Mouse (Mus musculus): ENCODE measurements at regions not wholly inside any gene's neighbourhood (a gene's known extent, or its start where the extent isn't known, plus 50 kb on each side); places are given as distances from the start of the nearest gene placed in this dataset.

DNA sequence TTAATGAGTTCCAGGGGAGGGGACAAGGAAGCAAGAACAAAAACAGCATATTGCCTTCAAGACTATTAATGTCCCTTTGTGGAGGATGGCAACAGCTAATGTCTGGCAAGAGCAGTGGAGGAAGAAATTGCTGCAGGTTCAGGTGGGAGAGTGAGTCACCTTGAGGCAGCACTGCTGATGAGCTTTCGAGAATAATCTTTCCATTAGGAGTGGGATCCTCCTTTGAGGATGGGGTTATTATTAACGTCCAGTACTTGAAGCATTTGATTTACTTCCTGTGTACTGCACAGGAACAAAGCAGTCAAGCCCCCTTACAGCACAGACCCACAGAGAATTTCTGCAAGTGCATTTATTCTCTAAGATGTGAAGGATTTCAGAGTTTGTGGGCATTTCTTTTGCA, 671.2 kb upstream of the Stxbp6 start:
- DNase-seq: no peak

DNA sequence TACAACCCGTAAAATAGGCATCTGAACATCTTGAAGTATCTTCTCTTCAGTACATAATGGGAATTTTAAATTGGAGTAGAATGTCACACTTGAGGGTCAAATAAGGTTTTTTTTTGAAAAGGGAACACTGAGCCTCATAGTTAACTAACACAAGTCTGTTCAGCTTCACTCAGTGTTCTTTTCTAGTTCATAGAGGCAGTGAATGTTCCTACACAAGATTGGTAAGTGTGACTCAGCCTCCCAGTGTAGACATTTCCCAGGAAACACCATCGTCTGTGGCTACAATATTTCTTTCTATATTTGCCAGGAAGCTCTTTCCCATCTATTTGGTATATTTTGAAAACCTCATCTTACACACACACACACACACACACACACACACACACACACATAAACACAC, 670.1 kb upstream of the Stxbp6 start:
- DNase-seq: no peak

DNA sequence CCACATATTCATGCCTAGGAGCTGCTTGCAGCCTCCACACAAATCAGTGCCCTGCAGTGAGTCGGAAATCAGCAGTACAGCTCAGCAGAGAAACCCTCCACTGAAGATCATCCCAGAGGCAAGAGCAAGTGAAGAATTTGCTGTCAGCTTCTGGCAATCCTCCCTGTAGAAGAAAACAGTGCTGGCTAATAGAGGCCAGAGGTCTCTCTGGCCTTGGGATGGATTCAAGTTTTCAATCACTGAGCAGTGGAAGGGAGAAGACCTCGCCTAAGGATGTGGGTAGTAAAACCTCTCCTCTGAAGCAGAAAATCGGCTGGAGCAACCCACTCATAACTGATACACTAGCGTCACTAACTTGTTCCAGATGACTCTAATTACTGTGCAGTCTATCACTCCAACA, 659.2 kb upstream of the Stxbp6 start:
- DNase-seq: no peak

DNA sequence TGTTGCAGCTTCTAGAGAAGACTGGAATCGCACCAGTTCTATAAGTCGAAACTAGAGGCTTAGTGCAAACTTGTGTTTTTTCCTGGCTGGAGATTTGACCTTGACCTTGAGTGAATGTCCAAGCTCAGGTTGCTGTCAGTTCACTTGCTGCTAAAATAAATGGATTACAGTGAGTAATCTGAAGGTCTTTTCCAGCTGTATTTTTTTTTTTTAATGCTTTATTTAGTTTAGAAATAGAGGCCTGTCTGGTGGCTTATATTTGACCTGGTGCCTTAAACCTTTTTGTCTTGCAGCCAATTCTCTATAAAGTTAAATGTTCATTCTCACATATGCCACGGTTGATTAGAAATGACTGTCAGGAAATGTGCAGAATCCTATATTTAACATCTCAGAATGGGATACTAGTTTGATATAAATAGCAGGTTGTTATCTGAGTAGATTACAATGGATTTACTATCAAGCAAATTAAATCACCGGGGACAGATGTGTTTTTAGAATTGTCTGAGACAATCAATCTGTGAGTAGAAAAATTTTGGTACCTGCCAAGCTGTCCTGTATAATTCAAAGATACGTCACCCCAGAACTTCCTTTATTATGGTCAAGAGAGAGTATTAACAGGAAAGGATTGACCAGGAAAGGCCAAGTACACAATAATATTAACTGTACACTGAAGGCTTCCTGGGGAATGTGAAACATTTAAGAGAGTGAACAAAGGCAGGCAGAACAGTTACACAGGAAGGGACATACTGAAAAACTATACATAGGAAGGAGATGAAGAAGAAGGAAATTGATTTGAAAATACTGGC, 650.3 kb upstream of the Stxbp6 start:
- DNase-seq: no peak

DNA sequence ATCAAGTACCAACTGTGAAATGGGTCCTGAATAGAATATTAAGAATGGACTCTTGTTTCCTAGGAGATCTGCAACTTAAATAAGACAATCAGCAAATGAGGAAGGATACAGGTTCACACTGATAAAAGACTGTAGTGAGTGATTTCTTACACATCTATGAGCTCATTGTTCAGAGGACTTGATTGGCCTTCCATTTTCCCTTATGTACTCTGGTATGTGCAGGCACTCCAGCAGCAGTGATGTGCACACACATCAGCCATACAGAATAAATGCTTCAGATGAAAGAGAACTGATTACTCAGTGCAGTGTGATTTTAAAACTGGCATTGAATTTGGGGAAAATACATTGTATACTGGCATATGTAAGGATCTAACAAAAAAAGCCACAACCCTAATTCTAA, 636.8 kb upstream of the Stxbp6 start:
- no peak for DNase-seq

DNA sequence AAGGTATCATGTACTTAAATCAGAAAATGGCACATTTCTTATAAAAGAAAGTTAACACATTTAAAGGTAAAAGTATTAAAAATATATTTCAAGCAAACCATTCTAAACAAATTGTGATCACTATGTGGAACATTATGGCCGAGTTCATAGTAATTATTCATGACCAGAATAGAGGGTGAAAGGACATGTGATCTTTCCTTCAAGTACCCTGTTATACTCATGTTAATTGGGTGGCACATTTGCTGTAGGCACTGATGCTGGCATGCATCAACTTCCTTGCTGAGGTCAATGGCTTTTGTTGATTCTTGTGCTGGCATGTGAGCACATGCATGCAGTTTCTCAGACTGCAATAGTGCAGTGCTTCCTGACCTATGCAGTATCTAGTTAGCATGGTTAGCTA, 636.3 kb upstream of the Stxbp6 start:
- no peak for DNase-seq

DNA sequence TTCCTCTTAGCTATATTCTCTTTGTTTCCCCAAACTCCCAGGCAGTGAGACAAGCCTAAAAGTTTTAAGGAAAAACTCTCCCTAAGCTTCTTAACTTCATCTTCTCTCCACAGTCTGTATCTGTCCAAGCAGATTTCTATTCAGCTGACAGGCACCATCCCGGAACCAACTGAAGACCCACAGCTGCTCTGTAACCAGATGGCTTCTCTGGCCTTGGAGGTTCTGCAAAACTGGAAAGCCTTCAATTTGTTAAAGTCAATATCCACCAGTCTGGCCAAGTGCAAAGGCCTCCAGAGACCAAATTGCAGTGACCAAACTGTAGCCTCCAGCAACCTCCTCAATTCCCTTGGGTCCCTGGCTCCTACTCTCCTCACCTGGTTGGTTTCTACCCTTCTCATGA, 614.8 kb upstream of the Stxbp6 start:
- DNase-seq: no peak

DNA sequence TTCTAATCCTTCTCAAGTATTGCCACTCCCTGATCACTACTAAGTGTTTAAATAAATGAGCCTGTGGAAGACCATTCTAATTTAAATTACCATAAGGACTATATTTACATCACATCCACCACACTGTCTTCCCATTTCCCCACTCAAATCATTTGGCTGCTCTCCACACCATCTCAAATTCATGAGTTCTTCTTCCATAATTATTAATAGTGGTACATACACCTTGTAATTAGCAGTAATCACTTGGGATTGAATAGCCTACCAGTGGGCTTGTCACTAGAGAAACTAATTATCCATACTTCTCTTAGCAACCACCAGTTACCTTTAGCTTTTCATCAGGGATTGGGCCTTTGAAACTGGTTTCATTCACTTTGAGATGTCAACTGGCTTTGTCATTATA, 612.3 kb upstream of the Stxbp6 start:
- no peak for DNase-seq

DNA sequence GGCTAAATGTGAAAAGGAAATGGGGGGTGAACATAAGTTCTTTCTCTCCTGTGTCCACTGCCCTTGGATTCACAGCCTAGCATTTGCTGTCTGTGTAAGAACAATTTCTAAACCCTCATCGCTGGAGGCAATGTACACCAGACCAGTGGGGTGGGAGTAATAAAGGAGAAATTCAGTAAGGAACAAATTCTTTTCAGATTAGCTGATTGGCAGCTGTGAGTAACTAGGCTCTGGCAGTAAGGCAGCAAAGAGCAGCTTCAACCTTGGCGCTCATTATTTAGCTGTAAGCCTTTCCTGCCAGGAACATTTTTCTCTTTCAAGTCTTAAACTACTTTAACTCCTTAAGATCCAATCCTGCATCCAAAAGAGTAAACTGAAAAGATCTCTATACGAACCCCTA, 597.9 kb upstream of the Stxbp6 start:
- DNase-seq: no peak

DNA sequence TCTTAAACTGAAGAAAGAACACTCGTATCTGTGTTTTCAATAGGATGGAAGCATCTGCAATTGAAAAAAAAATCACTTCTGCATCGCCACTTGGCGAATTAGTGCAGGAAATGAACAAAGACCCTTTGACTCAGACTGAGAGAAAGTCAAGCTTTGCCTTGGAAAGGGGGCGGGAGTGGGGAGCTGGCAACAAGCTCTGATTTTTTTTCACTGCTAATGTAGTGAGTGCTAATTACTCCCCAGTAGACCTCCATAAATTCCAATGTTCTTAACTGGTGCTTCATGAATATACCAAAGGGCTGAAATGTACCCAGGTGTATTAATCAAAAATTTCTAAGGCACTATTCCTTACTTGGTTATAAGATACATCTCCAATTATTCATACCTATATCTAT, 597.0 kb upstream of the Stxbp6 start:
- DNase-seq: no peak

DNA sequence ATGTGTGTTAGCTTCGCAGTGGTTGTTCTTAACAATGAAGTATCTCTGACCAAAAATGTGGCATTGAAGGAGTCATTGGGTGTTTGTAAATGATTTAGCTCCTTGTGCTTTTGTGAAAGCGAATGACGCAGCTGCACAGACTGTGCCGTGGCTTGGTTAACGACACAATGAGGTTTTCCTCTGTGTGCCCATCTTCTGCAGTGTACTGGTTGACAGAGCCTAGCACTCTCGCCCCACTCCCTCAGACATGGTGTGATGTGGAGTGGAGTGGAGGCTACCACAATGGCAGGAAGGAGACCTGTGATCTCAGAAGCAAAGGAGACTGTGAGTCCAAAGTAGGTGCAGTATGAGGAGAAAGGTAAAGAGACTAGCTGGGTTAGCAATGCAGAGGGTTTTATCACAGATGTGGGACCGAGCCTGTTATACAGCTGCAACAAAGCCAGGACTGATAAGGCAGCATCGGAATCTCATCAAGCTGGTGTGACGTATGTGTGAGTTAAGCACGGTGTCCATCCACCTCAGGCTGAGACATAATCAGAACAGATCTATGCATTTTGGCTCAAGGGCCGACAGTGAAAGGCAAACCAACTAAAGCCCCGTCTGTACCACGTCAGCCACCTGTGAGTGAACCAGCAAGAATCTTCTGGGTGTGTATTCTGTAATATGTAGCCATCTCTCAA, 596.5 kb upstream of the Stxbp6 start:
- DNase-seq: no peak

DNA sequence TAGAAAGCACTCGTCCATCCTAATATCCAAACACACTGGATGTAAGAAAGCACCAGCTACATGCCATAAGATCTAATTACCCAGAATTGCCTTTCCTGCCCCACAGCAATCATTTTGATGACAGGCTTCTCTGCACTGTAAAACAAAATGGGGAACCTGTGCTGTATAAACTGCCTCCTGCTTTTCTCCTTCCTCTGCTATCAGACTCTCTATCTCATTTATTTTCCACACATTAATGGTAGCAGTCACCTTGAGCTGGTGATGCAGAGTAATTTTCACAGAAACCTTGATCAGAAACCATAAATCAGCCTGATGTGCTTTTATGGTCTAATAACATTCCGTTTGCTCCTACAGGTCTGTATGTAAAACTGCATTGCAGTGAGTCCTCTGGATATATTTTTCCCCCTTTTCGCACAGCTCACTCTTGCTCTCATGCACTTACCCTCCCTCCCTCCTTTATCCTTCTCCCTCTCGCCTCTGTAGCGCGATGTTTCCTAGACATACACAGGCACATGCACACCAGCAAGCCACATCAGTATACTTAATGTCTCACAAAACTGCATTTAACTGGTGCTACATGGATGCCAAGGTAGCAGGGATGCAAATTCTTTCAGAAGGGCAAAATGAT, 595.9 kb upstream of the Stxbp6 start:
- DNase-seq: no peak

DNA sequence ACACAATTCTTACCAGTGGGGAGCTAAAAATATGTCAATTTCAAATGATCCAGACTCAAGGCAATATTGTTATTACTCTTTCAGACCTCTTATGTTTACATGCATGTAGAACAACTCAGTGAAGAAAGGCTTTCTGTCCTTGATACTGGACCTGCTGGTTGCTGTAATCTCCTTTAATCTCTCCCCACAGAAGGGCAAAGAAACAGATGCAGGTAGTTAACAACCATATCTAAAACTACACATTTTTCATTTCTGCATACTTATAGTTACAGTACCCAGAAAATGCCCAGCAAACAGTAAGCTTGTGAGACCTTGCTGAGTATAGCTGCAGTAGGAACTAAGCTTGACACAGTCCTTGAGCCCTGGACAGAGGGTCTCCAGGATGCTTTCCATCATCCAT, 585.1 kb upstream of the Stxbp6 start:
- DNase-seq: no peak

DNA sequence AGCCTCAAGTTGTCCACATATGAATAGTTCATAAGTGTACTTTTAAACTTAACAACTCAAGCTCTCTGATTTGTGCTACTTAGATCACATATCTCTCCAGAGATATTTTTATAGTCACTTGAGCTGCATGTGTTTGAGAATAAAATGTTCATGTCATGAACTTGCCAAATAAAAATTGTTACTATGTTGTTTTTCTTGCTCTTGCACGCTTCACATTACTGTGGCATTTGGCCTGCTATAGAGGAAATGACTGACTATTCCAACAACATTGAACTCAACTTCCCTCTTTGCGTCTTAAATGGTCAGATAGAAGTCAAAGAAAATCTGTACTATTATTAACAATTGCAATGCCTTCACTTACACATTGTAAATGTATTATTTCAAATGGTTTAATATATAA, 582.1 kb upstream of the Stxbp6 start:
- no peak for DNase-seq

DNA sequence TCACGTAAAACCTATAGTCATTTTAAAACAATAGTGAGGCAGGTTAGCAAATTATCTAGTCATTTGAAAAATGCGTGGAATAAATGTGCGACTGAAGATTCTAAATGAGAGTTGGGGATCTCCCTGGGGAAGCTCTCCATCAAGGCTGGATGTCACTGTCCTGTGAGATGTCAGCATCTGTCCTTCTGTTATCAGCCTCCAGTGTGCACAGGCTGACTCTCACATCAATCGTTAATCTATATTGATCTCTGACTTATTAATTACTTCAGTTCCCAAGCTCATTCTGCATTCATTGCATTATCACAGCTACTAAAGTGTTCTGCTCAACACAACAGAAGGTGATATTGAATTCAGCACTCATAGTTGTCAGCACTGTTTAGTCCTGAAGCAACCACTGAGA, 574.1 kb upstream of the Stxbp6 start:
- no peak for DNase-seq

DNA sequence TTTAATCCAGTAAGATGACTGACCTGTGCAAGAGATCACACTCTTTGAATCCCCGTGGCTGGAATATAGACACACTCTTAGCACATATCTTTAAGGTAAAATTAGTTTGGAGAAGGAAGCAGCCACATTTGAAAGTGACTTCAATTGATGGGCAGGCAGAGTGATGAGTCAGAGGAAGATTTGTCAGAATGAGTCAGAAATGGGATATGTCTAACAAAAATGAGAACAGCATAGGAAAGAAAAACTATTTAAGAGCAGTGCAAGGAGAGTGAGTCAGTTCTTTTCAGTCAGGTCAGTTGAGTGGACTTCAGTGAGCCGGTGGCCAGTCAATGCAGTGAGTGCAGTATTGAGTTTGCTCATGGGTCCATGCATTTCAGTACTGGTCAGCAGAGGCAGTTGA, 569.7 kb upstream of the Stxbp6 start:
- no peak for DNase-seq

DNA sequence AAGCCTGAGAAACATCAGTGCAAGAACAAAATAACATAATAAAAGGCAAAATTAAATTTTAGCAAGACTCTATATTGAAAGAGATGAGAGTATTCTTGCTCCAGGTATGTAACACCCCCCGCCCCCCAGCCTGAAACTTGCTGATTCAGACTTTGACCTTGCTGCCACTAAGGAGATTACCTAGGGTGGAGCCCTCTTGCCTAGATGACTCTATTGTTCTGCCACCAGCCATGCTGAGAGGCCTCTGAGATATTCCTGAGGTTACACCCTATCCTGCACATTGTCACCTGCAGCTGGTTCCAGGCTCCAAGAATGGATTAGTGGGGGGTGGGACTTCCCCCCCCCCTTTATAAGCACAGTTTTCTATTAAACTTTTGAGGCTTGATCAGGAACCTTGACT, 548.3 kb upstream of the Stxbp6 start:
- DNase-seq: no peak

DNA sequence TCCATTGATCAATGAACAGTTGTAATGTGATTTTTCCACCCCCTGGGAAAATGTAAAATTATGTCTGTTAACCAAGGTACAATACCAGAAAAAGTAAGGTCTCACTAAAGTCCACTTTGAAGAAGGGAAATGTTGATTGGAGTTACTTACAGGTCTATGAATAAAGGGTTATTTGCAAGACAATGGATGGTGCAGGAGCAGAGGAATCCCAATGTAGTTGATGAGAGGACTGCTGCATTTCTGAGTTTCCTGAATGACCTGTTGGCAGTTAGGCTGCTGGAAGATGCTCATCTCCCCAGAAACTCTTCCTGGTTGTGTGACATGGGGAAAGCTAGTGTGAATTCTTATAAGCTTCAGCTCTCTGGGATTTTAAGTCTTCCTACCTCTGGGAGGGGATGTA, 545.5 kb upstream of the Stxbp6 start:
- DNase-seq: no peak

DNA sequence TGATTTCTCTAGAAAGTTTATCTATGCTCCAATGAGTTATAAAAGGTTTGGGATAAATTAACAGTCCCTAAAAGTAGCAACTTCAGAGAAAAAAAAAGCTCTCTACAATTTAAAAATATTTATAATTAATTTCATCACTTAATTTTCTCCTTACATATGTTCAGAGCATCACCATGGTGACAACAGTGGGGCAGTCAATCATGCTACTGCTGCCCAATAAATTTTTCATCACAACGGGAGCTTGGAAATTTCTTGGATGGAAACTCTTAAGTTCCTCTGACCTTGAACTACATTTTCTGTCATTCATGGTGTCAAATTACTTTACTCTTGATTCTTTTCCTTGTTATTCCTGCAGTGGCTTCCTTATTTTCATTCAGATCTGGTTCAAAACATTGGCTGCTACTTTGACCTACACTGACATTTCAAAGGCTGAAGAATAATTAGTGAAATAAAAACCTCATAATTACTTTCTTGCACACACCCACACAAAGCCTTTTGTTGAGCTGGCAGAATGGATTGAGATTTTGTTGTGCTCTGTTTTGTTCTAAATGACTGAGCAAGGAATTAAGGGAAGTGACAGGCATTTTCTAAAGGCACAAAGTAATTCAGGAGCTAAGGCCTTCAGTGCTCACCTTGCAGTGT, 540.1 kb upstream of the Stxbp6 start:
- no peak for DNase-seq

DNA sequence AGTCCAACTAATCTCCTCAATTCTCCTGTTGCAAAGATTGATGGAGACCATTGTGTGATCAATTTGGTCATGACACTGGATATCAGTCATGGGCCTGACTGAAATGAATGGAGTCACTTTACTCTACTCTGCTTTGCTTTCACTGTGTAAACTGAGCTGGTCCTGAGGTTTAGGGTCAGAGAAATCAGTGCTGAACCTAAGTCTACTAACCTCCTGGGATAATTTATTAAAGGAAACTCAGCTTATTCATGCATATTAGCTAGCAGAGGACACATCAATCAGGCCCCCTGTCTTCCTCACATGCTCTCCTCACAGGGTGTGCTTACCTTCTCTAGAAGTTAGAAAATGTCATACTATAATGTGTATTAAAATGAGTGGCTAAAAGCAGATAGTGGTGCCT, 539.6 kb upstream of the Stxbp6 start:
- no peak for DNase-seq

DNA sequence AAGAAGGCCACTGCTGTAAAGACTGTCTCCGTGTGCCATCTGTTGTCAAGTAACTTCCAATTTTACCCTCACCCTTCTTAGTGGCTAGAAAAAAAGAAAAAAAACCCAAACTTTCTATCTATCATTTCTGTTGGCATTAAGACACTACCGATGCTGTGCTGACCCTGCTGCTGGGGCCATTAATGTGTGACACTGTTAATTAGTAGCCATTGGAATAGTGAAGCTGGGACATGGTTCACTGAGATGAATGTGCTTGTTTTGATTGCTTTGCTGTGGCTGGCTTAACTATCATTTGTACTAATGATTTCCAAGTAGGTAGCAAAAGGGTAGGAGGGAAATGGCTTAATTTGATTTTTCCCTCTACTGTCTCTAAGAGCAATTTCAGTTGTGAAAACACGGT, 524.9 kb upstream of the Stxbp6 start:
- DNase-seq: no peak

DNA sequence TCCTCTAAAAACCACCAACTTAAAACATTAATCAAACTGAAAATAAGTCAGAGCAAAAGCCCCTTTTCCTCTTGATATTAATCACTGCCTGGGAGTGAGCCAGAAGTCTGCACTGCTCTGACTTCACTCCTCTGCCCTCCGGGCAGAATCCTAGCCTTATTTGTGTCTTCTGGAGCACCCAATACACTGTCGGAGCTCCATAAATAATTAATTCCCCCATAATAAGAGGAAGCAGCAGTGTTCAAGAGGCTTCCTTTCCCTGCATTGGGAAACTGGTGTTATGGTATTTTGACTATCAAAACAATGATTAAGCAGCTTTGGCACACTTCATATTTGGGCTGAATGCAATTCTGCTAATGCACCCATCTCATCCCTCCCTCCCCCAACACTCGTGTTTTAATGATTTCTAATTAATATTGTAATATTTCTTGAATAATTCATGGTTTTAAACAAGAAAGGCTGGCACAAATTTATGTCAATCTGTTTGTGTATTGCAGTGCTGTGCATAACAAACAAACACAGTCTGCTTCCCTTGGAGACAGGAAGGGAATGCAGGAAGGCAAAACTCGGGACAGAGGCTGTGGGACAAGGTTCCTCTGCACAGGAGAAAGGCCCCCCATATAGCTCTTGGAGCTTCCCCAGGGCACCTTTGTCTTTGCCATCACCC, 523.5 kb upstream of the Stxbp6 start:
- DNase-seq: no peak

DNA sequence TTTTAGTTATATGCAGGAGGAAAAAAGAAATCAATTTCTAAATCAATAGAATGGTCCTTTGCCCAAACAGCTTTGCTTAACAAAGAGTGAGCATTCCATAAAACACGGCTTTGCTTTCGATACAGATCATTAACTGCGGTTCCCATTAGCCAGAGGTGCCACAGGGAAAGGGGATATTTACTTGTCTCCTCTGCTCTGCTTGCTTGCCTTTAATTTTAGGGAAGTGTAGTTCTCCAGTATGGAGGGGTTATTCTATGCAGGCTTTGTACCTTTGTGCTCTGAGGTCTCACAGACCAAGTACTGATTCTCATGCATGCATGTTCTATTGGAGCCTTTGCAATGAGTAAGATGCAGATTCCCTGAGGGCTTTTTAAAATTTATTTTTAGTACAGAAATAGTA, 520.2 kb upstream of the Stxbp6 start:
- DNase-seq: no peak
